Comparison of ENCODE assay signal across 16 mouse cellular contexts in the genomic region with DNA sequence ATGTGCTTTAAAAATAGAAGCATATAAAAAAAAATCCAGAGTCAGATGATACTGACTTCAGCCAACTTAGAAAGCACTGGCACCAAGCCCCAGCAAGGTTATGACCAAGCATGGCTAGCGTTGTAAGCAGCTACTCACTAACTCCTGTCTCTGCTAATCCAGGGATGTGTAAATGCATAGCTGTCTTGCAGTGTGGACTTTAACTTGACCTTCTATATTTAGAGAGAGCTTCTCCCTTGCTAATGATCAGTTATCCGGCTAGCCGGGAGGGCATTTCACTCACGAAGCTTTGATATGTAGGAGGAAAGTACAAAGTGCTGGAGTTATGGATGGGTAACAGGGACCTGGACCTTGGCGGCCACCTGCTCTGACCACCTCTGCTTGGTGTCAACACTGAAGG. TPM values are rescaled to one million over a fixed set of nuclear protein-coding genes. Genes with fewer than 3 reads are reported as not detected.
DNase-seq lines count a peak whose midpoint lies in the region; ATAC-seq lines count a peak whose summit lies in the region.
"Had no signal": no experiment of that assay in that cellular context is flagged by ENCODE, and none has a peak within 500 bp of the region (broad histone marks: within the 10 kb centered on the region; RNA-seq: fewer than 3 reads in every experiment).

No protein-coding gene starts in this region.

- no peak overlapping the region for H3K9ac ChIP-seq in kidney, embryonic 14.5 days (ENCODE audit: low read depth, low read length)
- H3K9ac ChIP-seq in forebrain, embryonic 15.5 days (replicated peaks): no peak overlapping the region
- H3K9ac ChIP-seq: embryonic facial prominence, embryonic 13.5 days; lung, embryonic 15.5 days had no signal

- intact Hi-C loops in heart, postnatal 36 days (cut with DNase I): no loop called here

- H3K27me3 ChIP-seq in erythroblast, embryonic 14.5 days (ENCODE audit: control insufficient read depth): peaks cover 10% of the 10 kb centered on the region
- H3K27me3 ChIP-seq in kidney, embryonic 14.5 days (ENCODE audit: control insufficient read depth, insufficient read depth, low read length): no peaks in the 10 kb centered on the region
- no peaks in the 10 kb centered on the region for H3K27me3 ChIP-seq in forebrain, embryonic 15.5 days
- H3K27me3 ChIP-seq: embryonic facial prominence, embryonic 13.5 days; lung, embryonic 15.5 days had no signal

- ATAC-seq in erythroblast, adult 5-6 weeks (replicated peaks; ENCODE audit: low FRiP score, poor library complexity, severe bottlenecking): no peak
- no peak for ATAC-seq in kidney, embryonic 14.5 days (ENCODE audit: low FRiP score, low TSS enrichment)
- ATAC-seq in forebrain, embryonic 15.5 days (replicated peaks): no peak
- ATAC-seq: CD4-positive, CD25-positive, alpha-beta regulatory T cell, adult 4 months had no signal

- H3K4me2 ChIP-seq in kidney, embryonic 14.5 days (replicated peaks; ENCODE audit: low read depth, low read length): no peak overlapping the region
- no peak overlapping the region for H3K4me2 ChIP-seq in forebrain, embryonic 15.5 days (replicated peaks)
- H3K4me2 ChIP-seq: embryonic facial prominence, embryonic 13.5 days; lung, embryonic 15.5 days had no signal

- H3K27ac ChIP-seq in kidney, embryonic 14.5 days (ENCODE audit: low read depth, low read length): no peak overlapping the region
- no peak overlapping the region for H3K27ac ChIP-seq in forebrain, embryonic 15.5 days (replicated peaks)
- H3K27ac ChIP-seq: embryonic facial prominence, embryonic 13.5 days; heart, adult 2 months; lung, embryonic 15.5 days had no signal

- no peaks in the 10 kb centered on the region for H3K9me3 ChIP-seq in erythroblast, embryonic 14.5 days (ENCODE audit: control insufficient read depth, low read length)
- H3K9me3 ChIP-seq in kidney, embryonic 14.5 days (ENCODE audit: control insufficient read depth, low read length): no peaks in the 10 kb centered on the region
- no peaks in the 10 kb centered on the region for H3K9me3 ChIP-seq in forebrain, embryonic 15.5 days
- H3K9me3 ChIP-seq: embryonic facial prominence, embryonic 13.5 days; G1E; lung, embryonic 15.5 days had no signal

- DNase-seq in kidney, adult 11 months: peak; percentile 67
- DNase-seq in heart, postnatal 36 days: peak; percentile 14 to 15
- peak; percentile 54 for DNase-seq in kidney, postnatal 14 days
- DNase-seq in frontal cortex, postnatal 36 days (ENCODE audit: low spot score in 2 of 2): no peak
- DNase-seq: cerebellum, adult 9-10 months; layer of hippocampus, postnatal 36 days; thymus, postnatal 4 days had no signal

- 75% methylated on average over 5 of the region's 5 CpGs for WGBS in kidney, embryonic 14.5 days
- WGBS in forebrain, embryonic 15.5 days: 94% methylated on average over 5 of the region's 5 CpGs

- H3K36me3 ChIP-seq in erythroblast, embryonic 14.5 days (ENCODE audit: control insufficient read depth): no peaks in the 10 kb centered on the region
- no peaks in the 10 kb centered on the region for H3K36me3 ChIP-seq in kidney, embryonic 14.5 days (ENCODE audit: control insufficient read depth, insufficient read depth, low read length)
- no peaks in the 10 kb centered on the region for H3K36me3 ChIP-seq in forebrain, embryonic 15.5 days
- H3K36me3 ChIP-seq: embryonic facial prominence, embryonic 13.5 days; G1E; lung, embryonic 15.5 days had no signal

- peaks cover 85% of the 10 kb centered on the region for H3K4me1 ChIP-seq in erythroblast, embryonic 14.5 days (ENCODE audit: control insufficient read depth)
- no peaks in the 10 kb centered on the region for H3K4me1 ChIP-seq in kidney, embryonic 14.5 days (ENCODE audit: control insufficient read depth, insufficient read depth, low read length)
- H3K4me1 ChIP-seq in forebrain, embryonic 15.5 days: 0 out of 2 replicates have a peak, but pooled peaks cover 3% of the 10 kb centered on the region
- H3K4me1 ChIP-seq: lung, embryonic 15.5 days had no signal

- peak overlapping the region; percentile 44 for H3K4me3 ChIP-seq in erythroblast, embryonic 14.5 days (replicated peaks)
- H3K4me3 ChIP-seq in kidney, embryonic 14.5 days (ENCODE audit: low read length): no peak overlapping the region
- no peak overlapping the region for H3K4me3 ChIP-seq in forebrain, embryonic 15.5 days
- H3K4me3 ChIP-seq: embryonic facial prominence, embryonic 13.5 days; heart, adult 2 months; lung, embryonic 15.5 days had no signal

RNA-seq across cellular contexts. Expression of a gene that starts 19.9 kb away (rescaled TPM):
- not detected in 2 replicates for polyA plus RNA-seq in erythroblast, embryonic 14.5 days (2012)
- 1.9 TPM in 1 of 2 replicates, not detected in the other for total RNA-seq in erythroblast, adult 5-6 weeks (2015; ENCODE audit: low replicate concordance)
- total RNA-seq in erythroblast, adult 5-6 weeks (2017; ENCODE audit: low replicate concordance): 2.0 TPM in 1 of 2 replicates, not detected in the other
- polyA plus RNA-seq in kidney, embryonic 14.5 days (2014; fragmentation: Nextera tagmentation; extraction: Ambion mirVana): 7.3 and 12.2 TPM in 2 replicates
- under 1 TPM; 0.35 to 0.56 TPM for total RNA-seq in heart, postnatal 36 days (2021)
- polyA plus RNA-seq in forebrain, embryonic 15.5 days (2015; fragmentation: Nextera tagmentation; extraction: Ambion mirVana): 0.93 and 1.4 TPM in 2 replicates
- polyA plus RNA-seq: G1E had no signal

Comparison
In these comparisons a context has a peak if more than half of its experiments do, and no peak if none do; other contexts are left out.
1. DNase-seq: peak in kidney, adult 11 months (single experiment), heart, postnatal 36 days (2 of 2) and kidney, postnatal 14 days (single experiment); none in frontal cortex, postnatal 36 days (0 of 2).